Mouse (Mus musculus): ENCODE data around the gene Plekha5. TPM values are rescaled to one million over a fixed set of nuclear protein-coding genes. Genes with fewer than 3 reads are reported as not detected.
A peak's percentile ranks its signal among the peaks of the same experiment; 100 is the strongest.

Plekha5 gene
- total and polyA plus RNA-seq, 2 experiments from 2014 or later: 29.3 to 37.8 TPM

- Histone ChIP-seq H3K4me2 (ENCODE audit: low read depth, low read length) (no peak overlapping the region), H3K9ac (replicated peaks; ENCODE audit: low read length) (no peak overlapping the region), H3K27ac (no peak overlapping the region), H3K4me3 (ENCODE audit: low read length) (no peak overlapping the region), H3K9me3 (ENCODE audit: low read length) (no peaks in the 10 kb centered on the region), H3K36me3 (ENCODE audit: insufficient read depth, low read length) (no peaks in the 10 kb centered on the region), H3K4me1 (ENCODE audit: insufficient read depth, low read length) (no peaks in the 10 kb centered on the region), H3K27me3 (ENCODE audit: insufficient read depth, low read length) (no peaks in the 10 kb centered on the region)
- DNase-seq (ENCODE audit: low spot score) (no peak), ATAC-seq (no peak)
- no peak for TF ChIP-seq CTCF (IDR thresholded peaks at IDR 0.05; ENCODE audit: low read depth)
- 80% methylated on average over 3 of the region's 3 CpGs for WGBS
These were observed 30.5 kb downstream of the Plekha5 start for GRCm38 (mm10) chr6:140454388-140454787.

- Histone ChIP-seq H3K9me3 (ENCODE audit: low read length) (no peaks in the 10 kb centered on the region), H3K27ac (no peak overlapping the region), H3K4me2 (ENCODE audit: low read depth, low read length) (no peak overlapping the region), H3K4me1 (ENCODE audit: insufficient read depth, low read length) (no peaks in the 10 kb centered on the region), H3K4me3 (ENCODE audit: low read length) (no peak overlapping the region), H3K36me3 (ENCODE audit: insufficient read depth, low read length) (no peaks in the 10 kb centered on the region), H3K27me3 (ENCODE audit: insufficient read depth, low read length) (no peaks in the 10 kb centered on the region), H3K9ac (replicated peaks; ENCODE audit: low read length) (no peak overlapping the region)
- ATAC-seq: peak; percentile 41; the same call in 1 of the 2 replicates
- no peak for TF ChIP-seq CTCF (IDR thresholded peaks at IDR 0.05; ENCODE audit: low read depth)
- DNase-seq (ENCODE audit: low spot score): peak; percentile 36
- 47% methylated on average over 3 of the region's 3 CpGs for WGBS
These were observed 32.0 kb downstream of the Plekha5 start for GRCm38 (mm10) chr6:140455851-140456250.

- peak; percentile 86 for ATAC-seq
- H3K27ac ChIP-seq: peak overlapping the region; percentile 32; the same call in 1 of the 2 replicates
- no peaks in the 10 kb centered on the region for H3K4me1 ChIP-seq (ENCODE audit: insufficient read depth, low read length)
- H3K4me2 ChIP-seq (ENCODE audit: low read depth, low read length): no peak overlapping the region
- peak; percentile 53 for DNase-seq (ENCODE audit: low spot score)
- no peak overlapping the region for H3K4me3 ChIP-seq (ENCODE audit: low read length)
- no peaks in the 10 kb centered on the region for H3K36me3 ChIP-seq (ENCODE audit: insufficient read depth, low read length)
- 67% methylated on average over 15 of the region's 15 CpGs for WGBS
- H3K9ac ChIP-seq (replicated peaks; ENCODE audit: low read length): no peak overlapping the region
- no peak for TF ChIP-seq CTCF (IDR thresholded peaks at IDR 0.05; ENCODE audit: low read depth)
- no peaks in the 10 kb centered on the region for H3K9me3 ChIP-seq (ENCODE audit: low read length)
- no peaks in the 10 kb centered on the region for H3K27me3 ChIP-seq (ENCODE audit: insufficient read depth, low read length)
These were observed 32.7 kb downstream of the Plekha5 start for GRCm38 (mm10) chr6:140456393-140457163.

- Histone ChIP-seq H3K9ac (replicated peaks; ENCODE audit: low read length) (no peak overlapping the region), H3K9me3 (ENCODE audit: low read length) (no peaks in the 10 kb centered on the region)
These were observed 36.5 kb downstream of the Plekha5 start for GRCm38 (mm10) chr6:140460398-140460797.

GRCm38 (mm10) chr6:140464818-140465217 lies 41.0 kb downstream of the Plekha5 start:
- Histone ChIP-seq H3K9ac (replicated peaks; ENCODE audit: low read length) (no peak overlapping the region), H3K4me3 (ENCODE audit: low read length) (no peak overlapping the region), H3K27ac (no peak overlapping the region), H3K36me3 (ENCODE audit: insufficient read depth, low read length) (no peaks in the 10 kb centered on the region), H3K9me3 (ENCODE audit: low read length) (no peaks in the 10 kb centered on the region), H3K27me3 (ENCODE audit: insufficient read depth, low read length) (no peaks in the 10 kb centered on the region), H3K4me1 (ENCODE audit: insufficient read depth, low read length) (no peaks in the 10 kb centered on the region), H3K4me2 (ENCODE audit: low read depth, low read length) (no peak overlapping the region)
- 87% methylated on average over 6 of the region's 6 CpGs for WGBS
- TF ChIP-seq CTCF (IDR thresholded peaks at IDR 0.05; ENCODE audit: low read depth): no peak
- ATAC-seq (no peak), DNase-seq (ENCODE audit: low spot score) (no peak)

More at GRCm38 (mm10) chr6:140460398-140460797, 36.5 kb downstream of the Plekha5 start:
- WGBS: 70% methylated on average over 7 of the region's 7 CpGs
- Histone ChIP-seq H3K4me3 (ENCODE audit: low read length) (no peak overlapping the region), H3K4me1 (ENCODE audit: insufficient read depth, low read length) (no peaks in the 10 kb centered on the region), H3K27ac (no peak overlapping the region), H3K27me3 (ENCODE audit: insufficient read depth, low read length) (no peaks in the 10 kb centered on the region), H3K36me3 (ENCODE audit: insufficient read depth, low read length) (no peaks in the 10 kb centered on the region), H3K4me2 (ENCODE audit: low read depth, low read length) (no peak overlapping the region)
- DNase-seq (ENCODE audit: low spot score): no peak
- no peak for TF ChIP-seq CTCF (IDR thresholded peaks at IDR 0.05; ENCODE audit: low read depth)
- no peak for ATAC-seq

GRCm38 (mm10) chr6:140465946-140466646 lies 42.2 kb downstream of the Plekha5 start:
- 0 out of 2 replicates have a peak, but pooled peaks have one; percentile 44 for ATAC-seq
- H3K36me3 ChIP-seq (ENCODE audit: insufficient read depth, low read length): no peaks in the 10 kb centered on the region

More at GRCm38 (mm10) chr6:140465946-140466646, 42.2 kb downstream of the Plekha5 start:
- Histone ChIP-seq H3K27ac (no peak overlapping the region), H3K27me3 (ENCODE audit: insufficient read depth, low read length) (no peaks in the 10 kb centered on the region), H3K9me3 (ENCODE audit: low read length) (no peaks in the 10 kb centered on the region), H3K4me2 (ENCODE audit: low read depth, low read length) (no peak overlapping the region), H3K4me1 (ENCODE audit: insufficient read depth, low read length) (no peaks in the 10 kb centered on the region), H3K4me3 (ENCODE audit: low read length) (no peak overlapping the region), H3K9ac (replicated peaks; ENCODE audit: low read length) (no peak overlapping the region)
- peak; percentile 31 for DNase-seq (ENCODE audit: low spot score)
- WGBS: 85% methylated on average over 9 of the region's 9 CpGs
- no peak; the same call in 1 of the 2 replicates for TF ChIP-seq CTCF (IDR thresholded peaks at IDR 0.05; ENCODE audit: low read depth)

Measured in hindbrain, postnatal 0 days (tissue).